Mouse (Mus musculus) kidney, postnatal 4 days (tissue): ENCODE data around the gene Itm2c.

Experiments
- DNase-seq, 2 experiments: peaks; one replicate each; pipeline ENCODE4 v3.0.0; 2021; ENCODE audit warnings: mixed read lengths in 2 of 2

The Itm2c gene

DNA sequence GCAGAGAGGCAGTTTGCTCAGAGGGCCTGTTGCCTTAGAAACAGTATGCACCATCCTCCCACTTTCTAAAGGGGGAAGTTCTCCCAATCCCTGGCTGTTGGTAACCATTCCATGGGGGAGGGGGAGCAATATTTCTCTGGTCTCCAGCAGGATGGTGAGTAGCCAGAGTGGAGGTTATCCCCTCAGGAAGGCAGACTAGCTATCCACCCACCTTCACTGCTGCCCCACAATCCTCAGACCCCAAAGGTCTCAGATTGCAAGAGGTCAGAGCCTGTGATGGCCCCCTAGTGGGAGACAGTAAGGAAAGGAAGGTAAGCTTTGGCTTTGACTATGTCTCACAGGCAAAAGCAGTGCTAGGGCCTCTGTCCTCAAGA, 5.3 kb downstream of the Itm2c start:
- no peak for DNase-seq

DNA sequence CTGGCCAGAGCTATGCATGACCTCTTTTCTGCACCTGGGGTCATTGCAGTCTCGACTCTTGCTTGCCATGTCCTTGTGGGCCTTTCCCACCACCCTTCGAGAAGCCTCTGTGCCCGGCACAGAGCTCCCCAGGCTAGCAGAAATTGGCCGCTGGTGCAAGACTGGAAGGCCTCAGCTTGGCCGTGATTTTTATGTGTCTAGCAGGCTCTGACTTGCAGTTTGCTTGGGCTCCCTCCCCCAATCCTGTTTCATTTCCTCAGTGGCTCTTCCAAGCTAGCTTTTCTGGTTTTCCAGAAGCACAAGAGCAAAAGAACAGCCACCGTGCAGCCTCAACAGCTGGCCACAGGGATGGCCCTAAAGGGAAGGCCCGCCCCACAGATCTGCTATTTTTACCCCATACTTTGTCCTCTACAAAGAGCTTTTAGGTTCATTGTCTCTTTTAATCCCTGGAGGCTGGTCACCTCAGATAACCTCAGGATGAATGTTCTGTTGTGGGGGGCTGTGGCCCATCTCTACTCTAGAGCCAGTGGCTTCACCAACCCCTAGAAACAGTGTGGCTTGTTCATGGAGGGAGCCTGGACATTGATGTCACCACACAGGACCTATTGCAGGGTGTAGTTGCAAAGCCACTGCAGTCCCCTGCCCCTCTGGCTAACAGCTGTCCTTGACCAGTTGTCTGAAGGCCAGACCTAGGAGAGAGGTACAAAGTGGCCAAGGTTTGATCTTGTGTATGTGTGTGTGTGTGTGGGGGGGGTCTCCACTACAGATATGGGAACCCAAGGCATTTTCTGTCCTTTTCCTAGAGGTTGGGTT, 6.6 kb downstream of the Itm2c start:
- no peak for DNase-seq

- peak; percentile 26 to 32 for DNase-seq
Measured at GRCm38 (mm10) chr1:85901516-85902107, 7.5 kb downstream of the Itm2c start.

GRCm38 (mm10) chr1:85902108-85902561, 8.1 kb downstream of the Itm2c start:
- DNase-seq: peak; percentile 56 to 74

DNA sequence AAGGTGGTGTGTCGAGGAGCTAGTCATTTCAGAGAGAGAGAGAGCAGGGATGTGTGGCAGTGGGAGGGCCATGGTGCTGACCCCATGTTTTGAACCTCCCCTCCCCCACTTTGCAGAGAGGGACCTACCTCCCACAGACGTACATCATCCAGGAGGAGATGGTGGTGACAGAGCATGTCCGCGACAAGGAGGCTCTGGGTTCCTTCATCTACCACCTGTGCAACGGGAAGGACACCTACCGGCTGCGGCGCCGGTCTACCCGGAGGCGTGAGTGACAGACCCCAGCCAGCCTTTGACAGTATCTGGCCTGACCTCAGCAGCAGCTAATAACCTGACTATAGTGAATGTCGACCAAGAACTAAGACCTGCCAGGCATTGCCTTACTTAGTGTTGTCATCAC, 12.8 kb downstream of the Itm2c start:
- DNase-seq: no peak

- no peak for DNase-seq
Measured at GRCm38 (mm10) chr1:85908754-85909590, 14.9 kb downstream of the Itm2c start.

DNA sequence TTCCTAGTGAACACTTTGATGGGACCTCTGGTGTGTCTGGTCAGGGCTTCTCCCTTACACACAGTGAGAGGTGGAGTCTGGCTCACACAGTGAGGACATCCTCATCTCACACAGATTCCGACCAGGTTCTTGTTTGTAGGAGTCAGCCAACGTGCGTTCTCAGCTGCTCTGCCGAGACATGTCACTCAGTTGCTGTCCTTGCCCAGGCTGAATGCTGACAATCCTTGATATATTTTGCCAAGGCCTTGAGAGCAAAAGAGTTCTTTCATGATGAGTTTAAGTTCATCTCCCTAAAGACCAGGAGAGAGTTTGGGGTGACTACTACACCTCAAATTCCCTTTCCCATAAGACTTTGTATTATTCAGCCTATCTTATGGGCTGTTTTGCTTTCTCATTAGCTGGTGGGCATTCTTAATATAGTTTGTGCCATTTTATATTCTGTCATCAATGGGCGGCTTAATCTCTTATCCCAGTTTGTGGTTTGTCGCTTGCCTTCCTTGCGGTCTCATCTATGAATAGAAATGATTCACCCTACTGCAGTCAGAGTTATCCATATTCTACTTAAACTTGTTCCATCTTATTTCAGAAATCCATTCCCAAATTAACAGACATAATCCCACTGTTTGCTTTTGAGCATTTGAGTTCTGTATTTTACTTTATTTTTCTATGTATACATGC, 19.1 kb downstream of the Itm2c start:
- no peak for DNase-seq

- no peak for DNase-seq
Measured at GRCm38 (mm10) chr1:85915890-85916289, 21.8 kb downstream of the Itm2c start.

DNA sequence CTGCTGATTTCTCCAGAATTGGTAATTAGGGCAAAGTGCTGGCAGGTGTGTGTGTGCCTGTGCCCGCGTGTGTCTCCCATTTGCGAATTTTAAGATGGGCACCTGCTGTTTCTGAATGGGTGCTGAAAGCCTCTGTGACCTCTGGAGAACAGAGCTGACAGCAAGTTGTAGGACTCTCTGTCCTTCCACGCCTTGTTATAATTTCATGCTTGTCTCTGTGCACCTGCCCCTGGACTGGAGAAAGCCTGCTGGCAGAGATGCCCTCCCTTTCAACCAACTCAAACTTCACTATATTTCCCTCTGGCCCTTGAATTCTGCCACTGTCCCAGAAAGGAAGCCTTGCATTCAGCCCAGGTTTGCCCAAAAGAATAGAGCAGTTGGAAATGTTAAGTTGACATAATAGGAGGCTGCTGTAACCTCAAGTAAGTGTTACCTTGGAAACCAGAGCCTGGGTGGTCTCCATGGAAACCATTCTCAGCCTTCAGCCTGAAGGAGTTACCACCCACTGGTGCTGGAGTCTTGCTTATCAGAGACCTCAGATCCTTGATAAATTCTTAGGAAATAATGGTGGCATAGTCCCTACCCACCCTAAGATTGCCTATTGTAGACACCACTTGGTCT, 22.9 kb downstream of the Itm2c start:
- DNase-seq: no peak

DNA sequence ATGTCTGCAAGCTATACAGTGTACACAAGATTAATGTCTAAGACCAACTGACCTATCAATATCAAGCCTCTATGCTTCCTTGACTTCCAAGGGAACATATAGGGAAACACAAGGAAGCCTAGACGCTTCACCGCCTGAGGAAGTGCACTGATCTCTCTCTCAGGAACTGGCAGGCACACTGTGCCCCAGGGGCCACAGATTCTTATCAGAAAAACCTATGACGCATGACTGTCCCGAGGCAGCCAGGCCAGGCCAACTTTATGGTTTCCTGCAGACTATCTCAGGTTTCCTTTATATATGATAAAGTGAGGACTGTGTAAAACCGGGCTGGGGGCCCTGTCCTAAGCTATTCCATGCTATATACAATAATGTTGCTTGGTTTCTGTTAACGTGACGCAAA, 25.5 kb downstream of the Itm2c start:
- no peak for DNase-seq

DNA sequence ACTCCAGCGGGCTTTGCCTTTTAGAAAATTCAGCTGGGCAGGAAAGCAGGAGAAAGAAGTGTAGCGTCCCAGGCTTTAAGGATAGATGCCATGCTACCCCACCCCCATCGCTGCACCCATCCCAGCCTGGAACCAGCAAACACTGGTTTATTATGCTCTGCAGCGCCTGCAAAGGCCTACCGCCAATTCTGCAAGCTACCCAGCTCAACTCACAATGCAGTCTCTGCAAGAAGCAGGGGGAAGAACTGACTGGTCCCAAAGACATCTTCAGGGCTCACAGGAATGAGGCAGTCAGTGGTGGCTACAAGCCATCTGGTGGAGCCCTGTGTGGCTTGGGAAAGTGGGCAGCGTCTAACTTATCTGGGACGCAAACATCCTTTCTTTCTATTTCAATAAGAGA, 27.6 kb downstream of the Itm2c start:
- no peak for DNase-seq

DNA sequence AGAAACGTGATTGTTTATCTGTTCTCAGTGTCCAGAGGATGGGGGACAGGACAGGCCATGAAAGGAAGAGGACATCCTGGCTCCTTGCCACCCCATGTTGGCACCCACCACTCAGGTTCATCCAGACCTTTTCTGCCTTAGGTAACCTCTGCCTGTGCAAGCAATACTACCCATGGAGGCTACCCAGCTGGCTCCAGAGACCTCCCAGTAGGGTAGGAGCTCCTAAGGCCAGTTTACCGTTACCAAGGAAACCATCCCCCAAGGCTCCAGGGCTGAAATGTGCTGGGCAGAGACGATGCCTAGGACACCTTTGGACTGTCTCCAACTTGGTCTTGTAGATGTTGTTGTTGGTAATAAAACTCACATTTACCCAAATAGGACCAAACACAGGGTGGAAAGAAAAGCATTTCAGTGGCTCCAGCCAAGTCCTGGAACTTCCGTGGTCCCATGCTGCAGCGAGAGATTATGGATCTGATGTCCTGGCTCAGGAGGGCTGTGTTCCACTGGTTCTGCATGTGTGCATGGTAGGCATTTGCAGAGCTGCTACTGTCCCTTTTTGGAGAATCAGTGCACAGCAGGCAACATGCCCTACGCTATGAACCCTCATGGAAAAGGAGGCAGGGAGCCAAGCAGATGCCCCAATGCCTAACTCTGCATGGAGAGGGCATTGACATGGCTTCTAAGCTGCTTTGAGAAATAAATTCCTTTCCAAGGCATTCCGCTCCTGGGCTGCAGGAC, 28.2 kb downstream of the Itm2c start:
- no peak for DNase-seq

DNA sequence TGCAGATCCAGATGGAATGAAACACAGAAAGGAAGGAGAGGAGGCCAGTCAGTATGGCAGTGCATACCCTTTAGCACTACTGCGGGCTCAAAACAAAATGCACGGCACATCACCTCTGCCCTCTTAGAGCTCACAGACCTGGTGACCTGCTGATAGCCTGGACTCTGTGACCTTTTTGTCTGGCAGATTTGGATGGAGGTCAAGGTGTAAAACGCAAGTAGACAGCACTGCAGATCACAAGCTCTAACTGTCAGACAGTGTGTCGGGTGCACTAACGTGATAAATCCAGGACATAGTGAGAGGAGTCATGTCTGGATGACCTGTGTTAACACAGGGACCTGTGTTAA, 28.8 kb downstream of the Itm2c start:
- DNase-seq: no peak

DNA sequence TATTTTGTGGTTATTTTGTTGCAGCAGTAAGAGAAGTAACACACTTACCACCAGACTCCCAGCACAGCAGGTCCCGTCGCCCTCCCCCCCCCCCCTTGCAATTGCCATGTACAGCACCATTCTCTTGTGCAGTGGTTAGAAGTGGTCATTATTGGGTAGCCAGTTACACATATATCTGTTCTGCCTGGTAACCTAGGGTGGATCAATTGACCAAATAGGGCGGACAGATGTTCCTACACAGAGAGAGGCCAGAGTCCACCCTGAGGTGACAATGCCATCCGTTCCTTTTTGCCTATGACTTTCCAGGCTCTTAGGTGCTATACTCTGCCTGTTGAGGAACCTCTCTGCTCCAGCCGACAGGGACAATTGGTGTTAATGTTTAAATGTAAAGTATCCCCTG, 31.1 kb downstream of the Itm2c start:
- DNase-seq: no peak

GRCm38 (mm10) chr1:85928057-85928687, 34.1 kb downstream of the Itm2c start, which contains the start of gene 4933407L21Rik:
Gene 4933407L21Rik, plus strand, starts transcription at chr1:85928483.
- DNase-seq: peak in 1 of 2 experiments; percentile 24

- no peak for DNase-seq
Measured at GRCm38 (mm10) chr1:85928688-85929065, 34.6 kb downstream of the Itm2c start.

DNA sequence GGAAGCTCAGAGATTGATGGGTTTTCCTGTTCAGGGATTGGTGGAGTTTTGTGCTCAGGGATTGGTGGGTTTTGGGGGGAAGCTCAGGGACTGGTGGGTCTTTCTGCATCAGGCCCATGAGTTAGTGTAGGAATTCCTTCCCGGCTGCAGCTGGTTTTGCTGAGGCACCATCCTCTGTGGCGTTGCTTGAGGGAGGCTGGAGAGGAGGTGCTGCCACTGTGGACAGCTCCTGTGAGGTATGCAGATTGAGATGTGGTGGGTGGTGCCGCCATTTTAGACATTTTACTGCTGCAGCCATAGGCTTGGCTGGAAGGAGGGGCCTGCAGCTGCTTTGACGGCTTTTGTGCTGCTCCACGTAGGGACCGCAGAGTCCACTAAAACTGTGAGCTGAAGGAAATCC, 35.3 kb downstream of the Itm2c start:
- DNase-seq: no peak

GRCm38 (mm10) chr1:85931170-85931569, 37.1 kb downstream of the Itm2c start:
- no peak for DNase-seq

DNA sequence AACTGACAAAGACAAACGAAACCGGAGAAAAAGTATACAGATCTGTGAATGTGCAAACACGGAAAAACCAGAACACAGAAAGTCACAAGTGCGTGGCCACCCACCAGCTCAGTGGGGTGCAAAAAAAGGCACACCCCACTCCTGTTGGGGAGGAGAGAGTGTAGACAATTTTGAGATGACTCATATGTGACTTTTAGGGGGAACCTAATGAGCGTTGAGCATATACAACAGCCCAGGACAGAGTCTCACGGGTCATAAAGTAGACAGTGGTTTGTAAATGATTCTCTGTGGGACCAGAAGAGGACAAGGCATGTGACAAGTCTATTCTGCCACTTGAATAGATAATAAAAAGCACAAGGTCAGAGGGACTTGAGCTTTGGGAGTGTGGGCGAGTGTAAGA, 39.1 kb downstream of the Itm2c start:
- DNase-seq: no peak

DNA sequence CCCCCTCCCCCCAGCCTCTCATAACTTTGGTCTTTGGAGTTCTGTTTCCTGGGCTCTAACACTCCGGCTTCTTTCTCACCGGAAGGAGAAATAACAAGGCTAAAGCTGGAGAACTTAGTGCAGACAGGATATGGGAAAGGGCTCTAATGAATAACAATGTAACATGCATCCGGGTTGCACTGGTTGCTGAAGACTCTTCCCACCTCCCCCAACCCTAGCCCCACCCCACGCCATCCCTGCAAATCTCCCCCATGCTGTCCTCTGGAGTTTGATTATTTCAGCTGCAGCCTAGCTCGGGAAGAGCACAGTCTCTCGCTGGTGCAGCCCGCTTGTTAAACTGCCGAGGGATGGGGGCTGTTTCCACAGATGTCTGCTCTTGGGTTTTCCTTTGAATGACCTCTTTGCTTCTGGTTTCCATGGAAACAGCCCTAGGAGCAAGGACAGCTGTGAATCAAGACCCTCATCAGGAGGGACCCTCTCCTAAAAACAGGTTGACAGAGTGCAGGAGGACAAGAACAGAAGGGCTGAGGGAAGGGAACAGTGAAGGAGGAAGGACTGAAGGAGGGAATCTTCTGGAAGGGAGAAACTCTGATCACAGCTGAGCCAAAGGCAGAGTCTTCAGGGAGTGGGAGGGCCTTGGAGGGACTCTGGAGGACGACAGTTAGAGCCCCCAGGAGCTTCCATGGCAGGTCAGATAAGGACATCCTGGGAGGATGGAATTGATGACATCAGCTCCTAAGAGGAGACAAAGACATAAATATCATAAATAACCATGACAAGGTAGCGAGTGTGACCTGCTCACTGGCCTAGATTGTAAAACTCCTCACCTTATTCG, 39.8 kb downstream of the Itm2c start:
- DNase-seq: peak in 1 of 2 experiments; percentile 42
